In genomic region chr15:77817417-77817816, GRCm38 (mm10) we compare ENCODE assay signal across 8 mouse cellular contexts. TPM values are rescaled to one million over a fixed set of nuclear protein-coding genes. Genes with fewer than 3 reads are reported as not detected.
DNase-seq lines count a peak whose midpoint lies in the region; ATAC-seq lines count a peak whose summit lies in the region.
"Had no signal": no experiment of that assay in that cellular context is flagged by ENCODE, and none has a peak within 500 bp of the region (broad histone marks: within the 10 kb centered on the region; RNA-seq: fewer than 3 reads in every experiment).

No protein-coding gene starts in this region.

- peaks cover 88% of the 10 kb centered on the region for H3K4me1 ChIP-seq in kidney, embryonic 16.5 days (ENCODE audit: insufficient read depth, low read length)
- H3K4me1 ChIP-seq in embryonic facial prominence, embryonic 11.5 days (ENCODE audit: control insufficient read depth, insufficient read depth, low read length), result peaks cover 5% of the 10 kb centered on the region; the same call in 1 of the 2 replicates
- H3K4me1 ChIP-seq in liver, embryonic 13.5 days (replicated peaks), result peaks cover 93% of the 10 kb centered on the region

- no peak for ATAC-seq in kidney, embryonic 16.5 days (ENCODE audit: low FRiP score, low TSS enrichment)
- no peak for ATAC-seq in embryonic facial prominence, embryonic 11.5 days (replicated peaks; ENCODE audit: insufficient number of reproducible peaks, low FRiP score, low TSS enrichment, low read depth)
- no peak for ATAC-seq in liver, embryonic 13.5 days (ENCODE audit: low read depth)

- 54% methylated on average over 7 of the region's 7 CpGs for WGBS in kidney, embryonic 16.5 days
- WGBS in embryonic facial prominence, embryonic 11.5 days, result 76% methylated on average over 7 of the region's 7 CpGs
- WGBS in liver, embryonic 13.5 days (ENCODE audit: insufficient replicate concordance), result 59% methylated on average over 7 of the region's 7 CpGs

- no peaks in the 10 kb centered on the region for H3K9me3 ChIP-seq in kidney, embryonic 16.5 days (ENCODE audit: low read length)
- no peaks in the 10 kb centered on the region for H3K9me3 ChIP-seq in embryonic facial prominence, embryonic 11.5 days (replicated peaks; ENCODE audit: control insufficient read depth, low read length)
- no peaks in the 10 kb centered on the region for H3K9me3 ChIP-seq in liver, embryonic 13.5 days (replicated peaks)
- H3K9me3 ChIP-seq: neural tube, embryonic 12.5 days had no signal

- no peak overlapping the region for H3K4me3 ChIP-seq in kidney, embryonic 16.5 days (ENCODE audit: low read length)
- H3K4me3 ChIP-seq in embryonic facial prominence, embryonic 11.5 days (ENCODE audit: low read depth, low read length), result no peak overlapping the region
- H3K4me3 ChIP-seq in liver, embryonic 13.5 days (replicated peaks), result no peak overlapping the region
- H3K4me3 ChIP-seq: neural tube, embryonic 12.5 days had no signal

- no peak for DNase-seq in kidney, postnatal 14 days
- peak; percentile 72 for DNase-seq in Muller cell, postnatal 12 days (ENCODE audit: inconsistent ontology term)
- DNase-seq in embryonic facial prominence, embryonic 11.5 days (ENCODE audit: low spot score), result no peak
- no peak for DNase-seq in liver, embryonic 13.5 days
- no peak for DNase-seq in spleen, adult 18-20 months
- DNase-seq in left cerebral cortex, adult 9 months (ENCODE audit: low spot score in 2 of 2), result no peak

- H3K27me3 ChIP-seq in kidney, embryonic 16.5 days (ENCODE audit: insufficient read depth, low read length), result no peaks in the 10 kb centered on the region
- H3K27me3 ChIP-seq in embryonic facial prominence, embryonic 11.5 days (ENCODE audit: control insufficient read depth, insufficient read depth, low read length), result no peaks in the 10 kb centered on the region
- H3K27me3 ChIP-seq in liver, embryonic 13.5 days, result no peaks in the 10 kb centered on the region
- H3K27me3 ChIP-seq: neural tube, embryonic 12.5 days had no signal

- peaks cover 6% of the 10 kb centered on the region for H3K36me3 ChIP-seq in kidney, embryonic 16.5 days (ENCODE audit: insufficient read depth, low read length)
- no peaks in the 10 kb centered on the region for H3K36me3 ChIP-seq in embryonic facial prominence, embryonic 11.5 days (replicated peaks; ENCODE audit: control insufficient read depth, insufficient read depth, low read depth, low read length)
- H3K36me3 ChIP-seq in liver, embryonic 13.5 days, result peaks cover 17% of the 10 kb centered on the region

- no peak overlapping the region for H3K4me2 ChIP-seq in kidney, embryonic 16.5 days (replicated peaks; ENCODE audit: low read depth, low read length)
- no peak overlapping the region for H3K4me2 ChIP-seq in embryonic facial prominence, embryonic 11.5 days (ENCODE audit: low read depth, low read length)
- H3K4me2 ChIP-seq in liver, embryonic 13.5 days, result no peak overlapping the region
- H3K4me2 ChIP-seq: neural tube, embryonic 12.5 days had no signal

- peak overlapping the region; percentile 56; the same call in 1 of the 2 replicates for H3K27ac ChIP-seq in kidney, embryonic 16.5 days (ENCODE audit: low read length)
- no peak overlapping the region for H3K27ac ChIP-seq in embryonic facial prominence, embryonic 11.5 days (replicated peaks; ENCODE audit: low read depth, low read length)
- peak overlapping the region; percentile 39; the same call in 1 of the 2 replicates for H3K27ac ChIP-seq in liver, embryonic 13.5 days
- H3K27ac ChIP-seq: neural tube, embryonic 12.5 days had no signal

- peak overlapping the region; percentile 33 for H3K9ac ChIP-seq in kidney, embryonic 16.5 days (replicated peaks; ENCODE audit: low read length)
- H3K9ac ChIP-seq in embryonic facial prominence, embryonic 11.5 days (replicated peaks; ENCODE audit: low read length), result 0 out of 2 replicates have a peak overlapping the region, but pooled peaks have one; percentile 6
- no peak overlapping the region for H3K9ac ChIP-seq in liver, embryonic 13.5 days
- H3K9ac ChIP-seq: neural tube, embryonic 12.5 days had no signal

RNA-seq across cellular contexts. Expression of gene Myh9, which starts 24.6 kb away (rescaled TPM):
- 55.4 and 64.5 TPM in 2 replicates for polyA plus RNA-seq in kidney, embryonic 16.5 days (2015; fragmentation: Nextera tagmentation; extraction: Ambion mirVana)
- polyA plus RNA-seq in embryonic facial prominence, embryonic 11.5 days (2014; fragmentation: Nextera tagmentation; extraction: Ambion mirVana), result 23.4 and 25.1 TPM in 2 replicates
- polyA plus RNA-seq in liver, embryonic 13.5 days (2015; fragmentation: Nextera tagmentation; extraction: Ambion mirVana), result 18.3 and 22.2 TPM in 2 replicates
